Mouse (Mus musculus): Measurements from ENCODE around the gene P2rx2. TPM values are rescaled to one million over a fixed set of nuclear protein-coding genes. Genes with fewer than 3 reads are reported as not detected.
A peak's percentile ranks its signal among the peaks of the same experiment; 100 is the strongest.

Gene P2rx2
- 0.32 TPM in 1 of 2 replicates, not detected in the other for polyA plus RNA-seq (2011; ENCODE audit: insufficient read length, low read depth, missing spikeins)

DNA sequence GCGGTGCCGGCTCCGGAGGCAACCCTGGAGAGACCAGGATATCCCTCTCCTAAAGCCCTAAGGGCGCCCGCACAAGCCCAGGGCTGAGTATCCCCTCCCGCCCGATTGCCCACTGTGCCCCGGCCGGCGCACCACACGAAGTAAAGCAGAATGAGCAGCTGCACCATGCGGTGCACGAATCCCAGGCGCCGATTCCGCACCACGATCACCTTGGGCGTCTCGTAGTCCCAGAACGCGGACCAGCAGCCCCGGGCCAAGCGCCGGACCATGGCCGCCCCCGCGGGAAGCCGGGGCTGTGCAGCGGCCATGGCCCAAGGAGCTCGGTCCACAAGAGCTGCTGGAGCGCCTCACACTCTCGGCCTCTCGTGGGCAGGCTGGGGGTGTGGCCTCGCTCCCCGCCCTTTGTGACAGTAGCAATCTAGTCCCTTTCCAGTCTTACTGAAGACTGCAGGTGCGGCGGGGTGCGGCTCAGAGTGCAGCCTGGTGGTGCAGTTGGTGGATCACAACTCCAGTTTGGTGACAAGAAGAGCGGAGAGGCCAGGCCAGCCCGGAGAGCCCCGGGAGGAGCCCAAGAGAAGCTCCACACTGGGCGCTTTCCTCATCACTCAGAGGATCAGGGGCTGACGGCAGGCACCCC lies at the start of gene P2rx2:
Gene P2rx2 (minus strand): TSS at position 565 of the 637 bp plus-strand sequence.
- Histone ChIP-seq H3K4me3 (ENCODE audit: insufficient read depth, low read length) (peak within 1 kb of the TSS; percentile 20; the same call in 1 of the 2 replicates), H3K27ac (ENCODE audit: insufficient read depth, low read length) (no peak within 1 kb of the TSS), H3K4me1 (ENCODE audit: control insufficient read depth, insufficient read depth, low read length) (no peaks in the 10 kb centered on the region; the same call in 1 of the 2 replicates)
- TF ChIP-seq POLR2A (IDR thresholded peaks at IDR 0.05; ENCODE audit: low read depth, low read length), result no peak

DNA sequence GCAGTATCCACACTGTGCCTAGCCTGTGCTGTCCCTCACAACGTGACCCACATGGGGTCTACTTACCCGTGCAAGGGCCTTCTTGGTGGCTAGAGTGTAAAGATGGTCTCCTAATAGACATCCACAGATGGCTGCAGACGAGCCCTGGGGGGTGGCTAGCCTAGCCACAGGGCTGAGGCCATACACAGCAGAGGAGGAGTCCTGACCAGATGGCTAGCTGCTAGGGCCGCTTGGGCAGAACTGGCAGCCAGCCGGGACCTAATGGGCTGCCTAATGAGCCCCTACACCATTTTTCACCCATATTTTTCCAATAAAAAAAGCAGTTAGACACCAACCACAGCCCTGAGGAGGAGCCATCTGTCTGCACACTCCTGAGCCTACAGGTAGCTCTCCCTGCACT lies 49.7 kb upstream of the P2rx2 start:
- H3K4me1 ChIP-seq (ENCODE audit: control insufficient read depth, insufficient read depth, low read length), result no peaks in the 10 kb centered on the region
- no peak overlapping the region for H3K4me3 ChIP-seq (ENCODE audit: insufficient read depth, low read length)
- TF ChIP-seq POLR2A (IDR thresholded peaks at IDR 0.05; ENCODE audit: low read depth, low read length) (no peak), CTCF (IDR thresholded peaks at IDR 0.05; ENCODE audit: borderline replicate concordance, insufficient read depth, low read length) (no peak)
- H3K27ac ChIP-seq (ENCODE audit: insufficient read depth, low read length), result no peak overlapping the region

- TF ChIP-seq POLR2A (IDR thresholded peaks at IDR 0.05; ENCODE audit: low read depth, low read length) (no peak), CTCF (IDR thresholded peaks at IDR 0.05; ENCODE audit: borderline replicate concordance, insufficient read depth, low read length) (no peak)
- no peaks in the 10 kb centered on the region for H3K4me1 ChIP-seq (ENCODE audit: control insufficient read depth, insufficient read depth, low read length)
- H3K27ac ChIP-seq (ENCODE audit: insufficient read depth, low read length), result no peak overlapping the region
- H3K4me3 ChIP-seq (ENCODE audit: insufficient read depth, low read length), result no peak overlapping the region
Measured at GRCm38 (mm10) chr5:110390631-110391030, 47.6 kb upstream of the P2rx2 start.

- Histone ChIP-seq H3K4me3 (ENCODE audit: insufficient read depth, low read length) (no peak overlapping the region), H3K27ac (ENCODE audit: insufficient read depth, low read length) (no peak overlapping the region), H3K4me1 (ENCODE audit: control insufficient read depth, insufficient read depth, low read length) (no peaks in the 10 kb centered on the region)
- TF ChIP-seq CTCF (IDR thresholded peaks at IDR 0.05; ENCODE audit: borderline replicate concordance, insufficient read depth, low read length) (no peak), POLR2A (IDR thresholded peaks at IDR 0.05; ENCODE audit: low read depth, low read length) (no peak)
Measured at GRCm38 (mm10) chr5:110387332-110387731, 44.3 kb upstream of the P2rx2 start.

DNA sequence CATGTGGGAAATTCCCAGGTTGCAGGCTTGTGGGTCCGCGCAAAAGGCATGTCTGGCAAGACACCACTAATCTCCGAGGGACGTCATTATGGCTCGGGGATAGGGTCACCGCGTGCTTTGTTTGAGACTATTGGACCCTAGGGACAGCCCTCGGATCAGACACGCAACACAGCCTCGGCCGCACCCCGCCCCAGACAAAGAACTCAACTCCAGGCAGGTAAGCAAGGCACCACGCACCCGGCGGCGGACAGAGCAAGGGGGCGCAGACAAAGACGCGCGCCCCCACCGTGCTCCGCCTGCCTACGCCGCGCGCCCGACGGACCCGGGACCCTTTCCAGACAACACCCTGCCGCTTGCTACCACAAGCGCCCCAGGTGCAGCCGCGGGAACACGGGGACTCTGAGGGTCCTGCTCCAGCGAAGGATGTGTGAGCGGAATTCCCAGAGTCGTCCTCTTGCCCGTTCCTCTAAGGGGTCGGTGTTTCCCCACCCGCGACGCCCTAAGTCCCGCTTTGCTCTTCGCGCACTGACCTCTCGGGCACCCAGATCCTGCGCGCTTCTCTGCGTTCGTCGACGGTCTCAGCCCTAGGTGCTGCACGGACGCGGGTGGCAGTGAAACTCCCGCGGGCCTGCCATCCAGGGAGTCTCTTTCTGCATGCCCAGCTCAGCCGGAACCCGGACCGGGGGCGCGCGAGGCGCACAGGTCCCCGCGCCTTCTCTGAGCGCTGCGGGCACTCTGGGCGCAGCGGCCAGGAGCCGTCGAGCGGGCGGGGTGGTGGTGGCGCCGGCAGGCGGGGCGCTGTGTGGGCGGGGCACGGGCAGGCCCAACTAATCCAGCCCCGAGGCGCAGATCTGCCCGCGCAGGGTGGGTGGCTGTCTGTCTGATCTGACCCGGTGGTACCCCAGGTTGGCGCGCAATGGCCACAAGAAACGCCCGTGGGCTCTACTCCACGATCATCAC lies 43.6 kb upstream of the P2rx2 start:
- TF ChIP-seq POLR2A (IDR thresholded peaks at IDR 0.05; ENCODE audit: low read depth, low read length) (peak; percentile 44), CTCF (IDR thresholded peaks at IDR 0.05; ENCODE audit: borderline replicate concordance, insufficient read depth, low read length) (no peak)
- H3K4me1 ChIP-seq (ENCODE audit: control insufficient read depth, insufficient read depth, low read length), result no peaks in the 10 kb centered on the region
- no peak overlapping the region for H3K27ac ChIP-seq (ENCODE audit: insufficient read depth, low read length)
- peak overlapping the region; percentile 50 for H3K4me3 ChIP-seq (ENCODE audit: insufficient read depth, low read length)

DNA sequence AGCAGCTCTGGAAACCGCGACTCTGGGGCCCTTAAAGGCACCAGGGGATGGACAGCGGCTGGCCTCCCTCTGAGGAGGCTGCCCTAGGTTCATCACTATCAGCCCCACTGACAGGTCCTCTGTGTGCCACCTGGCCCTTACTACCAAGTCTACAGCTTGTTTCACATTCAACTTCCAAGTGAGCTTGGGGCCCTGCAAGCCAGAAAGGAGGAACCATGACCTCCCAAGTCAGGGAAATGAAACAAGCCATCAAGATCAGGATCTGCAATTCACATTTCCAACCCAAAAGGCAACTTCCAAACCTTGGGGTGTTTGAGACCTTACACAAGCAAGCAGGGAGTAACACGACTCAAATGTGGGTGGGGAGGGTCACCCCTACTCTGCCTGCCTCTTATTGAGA lies 42.3 kb upstream of the P2rx2 start:
- TF ChIP-seq POLR2A (IDR thresholded peaks at IDR 0.05; ENCODE audit: low read depth, low read length) (no peak), CTCF (IDR thresholded peaks at IDR 0.05; ENCODE audit: borderline replicate concordance, insufficient read depth, low read length) (no peak)
- H3K27ac ChIP-seq (ENCODE audit: insufficient read depth, low read length), result no peak overlapping the region
- no peaks in the 10 kb centered on the region for H3K4me1 ChIP-seq (ENCODE audit: control insufficient read depth, insufficient read depth, low read length)
- H3K4me3 ChIP-seq (ENCODE audit: insufficient read depth, low read length), result no peak overlapping the region

GRCm38 (mm10) chr5:110384491-110384890 lies 41.5 kb upstream of the P2rx2 start:
- TF ChIP-seq POLR2A (IDR thresholded peaks at IDR 0.05; ENCODE audit: low read depth, low read length) (no peak), CTCF (IDR thresholded peaks at IDR 0.05; ENCODE audit: borderline replicate concordance, insufficient read depth, low read length) (no peak)
- H3K4me1 ChIP-seq (ENCODE audit: control insufficient read depth, insufficient read depth, low read length), result no peaks in the 10 kb centered on the region
- H3K4me3 ChIP-seq (ENCODE audit: insufficient read depth, low read length), result no peak overlapping the region
- H3K27ac ChIP-seq (ENCODE audit: insufficient read depth, low read length), result no peak overlapping the region

- H3K4me1 ChIP-seq (ENCODE audit: control insufficient read depth, insufficient read depth, low read length), result no peaks in the 10 kb centered on the region
- TF ChIP-seq POLR2A (IDR thresholded peaks at IDR 0.05; ENCODE audit: low read depth, low read length) (no peak), CTCF (IDR thresholded peaks at IDR 0.05; ENCODE audit: borderline replicate concordance, insufficient read depth, low read length) (no peak)
- no peak overlapping the region for H3K4me3 ChIP-seq (ENCODE audit: insufficient read depth, low read length)
- no peak overlapping the region for H3K27ac ChIP-seq (ENCODE audit: insufficient read depth, low read length)
Measured at GRCm38 (mm10) chr5:110379823-110380222, 36.8 kb upstream of the P2rx2 start.

DNA sequence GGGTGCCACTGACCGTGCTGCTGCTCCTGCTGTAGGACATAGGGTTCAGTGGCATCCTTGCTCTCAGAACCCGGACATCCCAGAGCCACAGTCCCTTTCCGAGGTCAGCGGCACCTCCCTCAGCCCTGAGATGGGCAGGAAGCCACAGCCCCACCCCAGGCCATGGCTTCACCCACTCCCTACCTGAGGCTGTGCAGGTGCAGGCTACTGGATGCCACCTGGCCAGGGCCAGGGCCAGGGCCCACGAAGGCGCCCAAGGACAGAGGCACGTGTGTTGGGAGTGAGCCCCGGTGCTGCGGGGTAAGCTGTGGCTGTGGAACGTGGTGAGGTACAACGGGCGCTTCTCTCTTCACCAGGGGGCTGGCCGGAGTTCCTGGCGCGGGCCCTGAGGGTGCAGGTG lies 36.1 kb upstream of the P2rx2 start:
- TF ChIP-seq CTCF (IDR thresholded peaks at IDR 0.05; ENCODE audit: borderline replicate concordance, insufficient read depth, low read length) (no peak), POLR2A (IDR thresholded peaks at IDR 0.05; ENCODE audit: low read depth, low read length) (no peak)
- no peak overlapping the region for H3K4me3 ChIP-seq (ENCODE audit: insufficient read depth, low read length)

GRCm38 (mm10) chr5:110378181-110378583 lies 35.2 kb upstream of the P2rx2 start:
- TF ChIP-seq POLR2A (IDR thresholded peaks at IDR 0.05; ENCODE audit: low read depth, low read length) (no peak), CTCF (IDR thresholded peaks at IDR 0.05; ENCODE audit: borderline replicate concordance, insufficient read depth, low read length) (no peak)
- H3K4me3 ChIP-seq (ENCODE audit: insufficient read depth, low read length), result no peak overlapping the region
- H3K4me1 ChIP-seq (ENCODE audit: control insufficient read depth, insufficient read depth, low read length), result no peaks in the 10 kb centered on the region
- no peak overlapping the region for H3K27ac ChIP-seq (ENCODE audit: insufficient read depth, low read length)

More for the DNA sequence above, 36.1 kb upstream of the P2rx2 start:
- H3K4me1 ChIP-seq (ENCODE audit: control insufficient read depth, insufficient read depth, low read length), result no peaks in the 10 kb centered on the region
- no peak overlapping the region for H3K27ac ChIP-seq (ENCODE audit: insufficient read depth, low read length)
